Mouse (Mus musculus) ES-CJ7 (cell line): ENCODE data around the gene Rasl10b.

Experiments
- DNase-seq: peaks from one replicate; pipeline ENCODE4 v3.0.0; 2011; ENCODE audit warnings: low read depth, low spot score

The Rasl10b gene

DNA sequence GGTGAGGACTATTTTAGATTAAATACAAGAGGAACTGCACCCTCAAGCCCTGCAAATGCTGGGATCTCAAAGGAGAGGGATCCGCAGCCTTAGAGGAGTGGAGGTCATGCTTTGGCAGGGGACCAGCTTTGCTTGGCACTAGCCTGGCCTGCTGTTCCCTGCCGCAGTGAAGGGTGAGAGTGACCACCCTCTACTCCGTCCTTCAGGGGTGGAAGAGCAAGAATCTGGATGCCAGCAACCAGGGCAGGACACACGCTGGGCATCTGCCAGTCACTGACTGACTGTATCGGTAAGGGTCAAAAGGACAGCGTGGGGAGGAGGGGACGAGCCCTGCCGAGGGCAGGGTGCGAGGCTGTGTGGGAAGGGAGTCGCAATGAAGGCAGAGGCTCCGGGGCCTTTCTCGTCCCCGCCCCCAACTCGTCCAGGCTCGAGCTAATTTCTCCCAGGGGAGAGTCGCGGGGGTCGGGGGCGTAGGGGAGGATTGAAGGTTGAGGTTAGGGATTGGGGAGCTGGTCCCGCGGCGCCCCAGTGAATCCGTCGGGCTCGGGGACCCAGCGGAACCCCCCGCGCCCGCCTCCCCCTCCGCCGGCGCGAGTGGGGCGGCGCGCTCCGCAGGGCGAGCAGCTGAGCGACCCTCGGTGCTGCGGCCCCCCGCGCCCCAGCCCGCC, at the start of gene Rasl10b:
TSS of gene Rasl10b (plus strand) at position 51 of the 668 bp plus-strand sequence.
- peak; percentile 36 for DNase-seq

DNA sequence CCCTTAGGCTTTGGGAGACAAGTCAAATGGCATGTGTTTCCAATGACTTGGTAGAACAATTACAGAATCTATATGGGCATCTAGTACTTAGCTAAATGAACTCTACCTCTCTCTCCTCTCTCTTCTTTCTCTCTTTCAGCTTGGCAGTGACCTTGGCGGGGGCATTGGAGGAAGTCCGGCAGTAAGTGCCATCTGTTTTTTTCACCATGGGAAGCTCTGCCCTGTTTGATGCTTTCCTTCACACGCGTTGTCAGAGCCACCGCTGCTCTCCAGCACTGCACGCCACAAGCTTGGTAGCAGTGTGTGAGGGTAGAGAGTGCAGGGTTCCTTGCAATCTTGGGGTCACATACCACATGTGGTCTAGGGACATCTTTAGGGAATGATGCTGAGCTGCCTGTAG, 44.3 kb upstream of the Rasl10b start:
- no peak for DNase-seq

DNA sequence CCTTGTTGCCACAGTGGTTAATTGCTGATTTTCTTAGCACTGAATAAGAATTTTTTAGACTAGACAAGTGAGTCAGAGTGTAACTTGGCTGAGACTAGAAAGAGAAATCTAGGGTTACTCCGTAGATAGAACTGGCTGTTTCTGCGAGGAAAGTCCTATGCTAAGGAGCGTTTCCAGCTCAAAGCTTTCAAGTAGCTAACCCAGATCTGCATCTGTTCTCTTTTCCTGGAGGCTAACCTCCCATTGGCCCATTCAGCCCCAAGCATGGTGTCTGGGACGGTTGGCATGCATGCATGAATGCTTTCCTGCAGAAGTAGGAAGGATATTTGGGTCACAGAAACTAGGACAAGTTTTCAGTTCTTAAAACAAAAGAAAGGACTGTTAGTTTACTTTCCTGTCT, 37.7 kb upstream of the Rasl10b start:
- DNase-seq, result no peak

GRCm38 (mm10) chr11:83379745-83380341, 29.1 kb upstream of the Rasl10b start:
- DNase-seq, result no peak

GRCm38 (mm10) chr11:83382876-83383531, 25.9 kb upstream of the Rasl10b start:
- no peak for DNase-seq

- no peak for DNase-seq
Observed at GRCm38 (mm10) chr11:83383532-83383887, 25.4 kb upstream of the Rasl10b start.

GRCm38 (mm10) chr11:83393062-83393461, 15.9 kb upstream of the Rasl10b start:
- DNase-seq, result no peak

DNA sequence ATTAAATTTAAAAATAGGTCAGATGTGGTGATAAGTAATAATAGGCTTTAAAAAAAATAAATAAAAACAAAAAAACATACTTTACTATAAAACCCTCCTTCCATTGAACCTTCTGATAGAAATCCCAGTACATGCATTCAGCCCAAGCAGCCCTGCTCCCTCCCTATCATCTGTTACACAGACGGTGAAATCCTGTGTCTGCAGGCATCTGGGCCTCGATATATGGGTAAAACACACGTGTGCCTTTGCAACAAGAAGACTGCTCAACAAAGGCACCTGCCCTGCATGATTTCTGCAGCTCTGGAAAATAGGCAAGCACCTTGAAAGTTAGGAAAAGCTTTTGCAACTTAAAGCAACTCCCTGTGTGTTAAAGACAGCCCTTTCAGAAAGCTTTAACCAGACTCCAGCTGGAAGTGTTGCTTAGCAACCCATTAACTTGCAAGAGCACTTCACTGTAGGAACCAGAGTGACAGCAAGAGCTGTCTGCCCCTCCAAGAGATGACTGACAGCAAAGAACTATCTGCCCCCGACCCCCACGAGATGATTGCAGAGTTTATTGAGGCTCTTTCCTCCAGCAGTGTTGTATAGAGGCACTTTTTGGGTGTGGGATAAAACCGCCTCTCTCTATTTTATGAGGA, 14.0 kb upstream of the Rasl10b start:
- no peak for DNase-seq

DNA sequence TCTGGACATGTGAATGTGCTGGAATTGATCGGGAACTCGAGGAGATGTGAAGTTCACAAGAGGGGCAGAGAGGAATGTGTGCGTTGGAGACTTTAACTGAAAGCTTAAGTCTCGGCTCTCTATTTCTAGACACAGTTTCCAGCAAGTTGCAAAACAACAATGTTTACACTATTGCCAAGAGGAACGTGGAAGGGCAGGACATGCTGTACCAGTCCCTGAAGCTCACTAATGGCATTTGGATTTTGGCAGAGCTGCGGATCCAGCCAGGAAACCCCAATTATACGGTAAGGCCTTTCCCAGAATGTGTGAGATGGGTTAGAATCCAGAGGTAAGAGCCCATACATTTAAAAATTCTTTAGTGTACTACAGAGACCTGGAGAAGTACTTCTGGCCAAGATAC, 11.3 kb upstream of the Rasl10b start:
- no peak for DNase-seq

- DNase-seq, result no peak
Observed at GRCm38 (mm10) chr11:83398724-83399123, 10.2 kb upstream of the Rasl10b start.

GRCm38 (mm10) chr11:83403787-83404186, 5.2 kb upstream of the Rasl10b start:
- no peak for DNase-seq

- no peak for DNase-seq
Observed at GRCm38 (mm10) chr11:83406391-83406790, 2.5 kb upstream of the Rasl10b start.

DNA sequence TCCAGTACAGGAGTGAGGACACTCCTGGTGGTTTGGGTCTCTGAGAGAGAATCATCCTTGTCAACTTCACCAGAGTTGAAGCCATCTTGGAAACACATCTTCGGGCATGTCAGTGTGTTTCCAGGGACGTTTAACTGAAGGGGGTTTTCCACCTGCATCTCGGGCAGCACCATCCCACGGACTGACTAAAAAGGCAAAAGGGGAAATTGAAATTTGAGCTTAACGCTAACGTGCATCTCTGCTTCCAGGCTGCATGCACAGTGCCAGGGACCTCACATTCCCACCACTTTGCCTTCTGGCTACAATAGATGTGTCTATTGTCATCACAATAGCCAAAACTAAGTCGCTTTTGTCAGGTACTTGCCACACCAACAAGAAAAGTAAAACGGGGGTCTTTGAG, 695 bp upstream of the Rasl10b start:
- no peak for DNase-seq

GRCm38 (mm10) chr11:83409792-83410291, 905 bp downstream of the Rasl10b start:
- DNase-seq, result no peak

- DNase-seq, result no peak
Observed at GRCm38 (mm10) chr11:83410510-83410909, 1.6 kb downstream of the Rasl10b start.

GRCm38 (mm10) chr11:83417080-83417479, 8.1 kb downstream of the Rasl10b start:
- peak; percentile 84 for DNase-seq

DNA sequence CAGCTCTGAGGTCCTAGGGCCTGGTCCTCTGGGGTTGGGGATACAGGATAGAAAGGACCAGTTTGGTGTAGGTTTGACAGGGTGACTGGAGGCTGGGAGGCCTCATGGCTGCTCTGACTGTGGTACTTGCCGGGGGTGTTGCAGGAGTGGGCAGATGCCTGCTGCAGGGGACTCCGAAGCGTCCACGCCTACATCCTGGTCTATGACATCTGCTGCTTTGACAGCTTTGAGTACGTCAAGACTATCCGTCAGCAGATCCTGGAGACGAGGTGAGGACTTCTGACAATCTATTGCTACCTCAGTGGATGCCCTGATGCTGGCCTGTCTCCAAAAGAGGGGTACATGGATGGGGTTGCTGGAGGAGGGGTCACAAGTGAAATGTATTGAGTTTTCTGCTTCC, 8.8 kb downstream of the Rasl10b start:
- no peak for DNase-seq

DNA sequence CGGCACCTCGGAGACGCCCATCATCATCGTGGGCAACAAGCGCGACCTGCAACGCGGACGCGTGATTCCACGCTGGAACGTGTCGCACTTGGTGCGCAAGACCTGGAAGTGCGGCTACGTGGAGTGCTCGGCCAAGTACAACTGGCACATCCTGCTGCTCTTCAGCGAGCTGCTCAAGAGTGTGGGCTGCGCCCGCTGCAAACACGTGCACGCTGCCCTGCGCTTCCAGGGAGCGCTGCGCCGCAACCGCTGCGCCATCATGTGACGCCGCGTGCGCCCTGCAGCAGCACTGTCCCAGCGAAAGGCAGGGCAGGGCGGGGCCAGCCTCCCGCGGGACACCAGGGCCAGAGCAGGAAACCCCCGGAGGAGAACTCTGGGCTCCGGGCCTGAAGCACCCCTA, 9.6 kb downstream of the Rasl10b start:
- DNase-seq, result peak; percentile 62

DNA sequence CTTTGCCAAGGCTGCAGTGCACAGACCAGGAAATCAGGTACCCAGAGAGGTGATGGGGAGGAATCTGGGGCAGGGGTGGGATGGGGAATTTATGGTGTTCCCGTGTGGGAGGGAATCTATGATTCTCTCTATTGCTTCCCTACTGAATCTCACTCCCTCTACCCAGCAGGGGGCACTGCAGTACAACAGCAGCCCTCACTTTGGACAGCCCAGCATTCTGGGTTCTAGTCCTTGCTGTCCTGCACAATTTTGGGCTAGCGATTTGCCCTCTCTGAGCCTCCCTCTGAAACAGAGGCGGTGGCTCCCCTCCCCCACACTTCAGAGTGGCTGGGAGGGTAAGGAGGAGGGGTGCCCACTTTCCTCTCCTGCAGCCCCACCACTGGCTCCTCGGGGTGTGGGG, 11.4 kb downstream of the Rasl10b start:
- DNase-seq, result peak; percentile 37

GRCm38 (mm10) chr11:83421305-83421704, 12.4 kb downstream of the Rasl10b start:
- DNase-seq, result peak; percentile 72

DNA sequence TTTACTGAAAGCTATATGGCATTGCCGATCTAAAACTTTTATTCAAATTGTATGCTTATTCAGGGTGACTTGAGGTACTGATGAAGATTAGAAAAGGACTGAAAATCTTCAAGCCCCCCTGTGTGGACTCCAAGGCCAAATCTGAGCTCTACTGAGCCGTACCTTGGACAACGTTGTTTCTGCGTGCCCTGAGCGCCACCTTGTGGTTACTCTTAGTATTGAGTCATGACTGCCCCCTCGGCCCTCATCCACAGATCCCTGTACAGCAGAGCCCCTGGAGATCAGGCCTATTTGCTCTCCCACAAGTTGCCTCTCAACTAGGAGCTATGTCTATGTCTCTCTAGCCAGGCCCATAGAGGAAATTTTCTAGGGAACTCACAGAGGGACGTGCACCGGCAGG, 15.7 kb downstream of the Rasl10b start:
- DNase-seq, result peak; percentile 75

- no peak for DNase-seq
Observed at GRCm38 (mm10) chr11:83426964-83427363, 18.0 kb downstream of the Rasl10b start.
